Comparison of ENCODE assay signal across 14 mouse cellular contexts in the genomic region with DNA sequence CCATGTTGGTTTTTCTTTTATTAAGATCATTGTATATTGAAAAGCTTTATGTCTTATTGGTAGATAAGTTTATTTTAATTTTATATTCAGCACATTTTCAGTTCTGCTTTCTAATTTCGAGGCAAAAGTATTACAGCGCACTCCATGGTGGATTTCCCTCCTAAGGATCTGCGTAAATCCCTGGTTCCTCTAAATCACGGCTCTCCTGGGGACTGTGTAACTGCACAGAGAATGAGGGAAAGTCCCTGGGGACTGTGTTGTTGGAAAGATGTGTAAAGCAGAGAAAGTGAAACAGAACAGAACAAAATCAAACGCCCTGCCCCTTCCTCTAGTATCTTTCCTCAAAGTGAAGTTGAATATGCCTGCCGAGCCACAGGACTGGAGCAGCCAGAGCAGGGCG. TPM values are rescaled to one million over a fixed set of nuclear protein-coding genes. Genes with fewer than 3 reads are reported as not detected.
DNase-seq lines count a peak whose midpoint lies in the region; ATAC-seq lines count a peak whose summit lies in the region.
"Had no signal": no experiment of that assay in that cellular context is flagged by ENCODE, and none has a peak within 500 bp of the region (broad histone marks: within the 10 kb centered on the region; RNA-seq: fewer than 3 reads in every experiment).

No protein-coding gene starts in this region.

- H3K4me1 ChIP-seq in hindbrain, embryonic 13.5 days (replicated peaks) = peaks cover 22% of the 10 kb centered on the region; the same call in 1 of the 2 replicates
- H3K4me1 ChIP-seq in hindbrain, embryonic 12.5 days = peaks cover 5% of the 10 kb centered on the region; the same call in 1 of the 2 replicates

- no peaks in the 10 kb centered on the region for H3K9me3 ChIP-seq in hindbrain, embryonic 13.5 days
- H3K9me3 ChIP-seq in hindbrain, embryonic 12.5 days (replicated peaks) = no peaks in the 10 kb centered on the region
- H3K9me3 ChIP-seq: embryonic facial prominence, embryonic 13.5 days; limb, embryonic 12.5 days had no signal

- H3K4me2 ChIP-seq in hindbrain, embryonic 13.5 days = no peak overlapping the region
- H3K4me2 ChIP-seq in hindbrain, embryonic 12.5 days (replicated peaks) = no peak overlapping the region
- H3K4me2 ChIP-seq: embryonic facial prominence, embryonic 13.5 days; limb, embryonic 12.5 days had no signal

- WGBS in hindbrain, embryonic 13.5 days = 78% methylated on average over 7 of the region's 7 CpGs
- 82% methylated on average over 7 of the region's 7 CpGs for WGBS in hindbrain, embryonic 12.5 days

- H3K4me3 ChIP-seq in hindbrain, embryonic 13.5 days = no peak overlapping the region
- no peak overlapping the region for H3K4me3 ChIP-seq in hindbrain, embryonic 12.5 days
- H3K4me3 ChIP-seq: embryonic facial prominence, embryonic 13.5 days; limb, embryonic 12.5 days had no signal

- DNase-seq in spleen, postnatal 36 days (ENCODE audit: low spot score in 2 of 2) = peak; percentile 35 to 45
- DNase-seq in spleen, postnatal 10 days (ENCODE audit: low spot score in 2 of 2) = no peak
- DNase-seq in splenic B cell, adult 2 months (ENCODE audit: low read depth, low spot score) = peak; percentile 63
- no peak for DNase-seq in lung, postnatal 25 days (ENCODE audit: low spot score)
- DNase-seq in cerebellum, postnatal 4 days (ENCODE audit: low spot score in 2 of 2) = no peak
- DNase-seq: kidney, postnatal 10 days; layer of hippocampus, postnatal 36 days; lung, adult 2 months; thymus, adult 18-20 months had no signal

- no peak overlapping the region for H3K27ac ChIP-seq in hindbrain, embryonic 13.5 days
- H3K27ac ChIP-seq in hindbrain, embryonic 12.5 days = no peak overlapping the region
- H3K27ac ChIP-seq: embryonic facial prominence, embryonic 13.5 days had no signal

- H3K27me3 ChIP-seq in hindbrain, embryonic 13.5 days = no peaks in the 10 kb centered on the region
- H3K27me3 ChIP-seq in hindbrain, embryonic 12.5 days = no peaks in the 10 kb centered on the region
- H3K27me3 ChIP-seq in splenic B cell, adult 2 months (ENCODE audit: control insufficient read depth, insufficient read depth, low read length, poor library complexity, severe bottlenecking) = no peaks in the 10 kb centered on the region
- H3K27me3 ChIP-seq: embryonic facial prominence, embryonic 13.5 days; limb, embryonic 12.5 days had no signal

- ATAC-seq in hindbrain, embryonic 13.5 days (ENCODE audit: low FRiP score) = no peak
- ATAC-seq in hindbrain, embryonic 12.5 days (ENCODE audit: low FRiP score) = no peak
- ATAC-seq in common myeloid progenitor, adult 5-6 weeks (replicated peaks; ENCODE audit: low read depth, poor library complexity, severe bottlenecking) = peak; percentile 16; the same call in 1 of the 2 replicates

- peak overlapping the region; percentile 24; the same call in 1 of the 2 replicates for H3K9ac ChIP-seq in hindbrain, embryonic 13.5 days
- no peak overlapping the region for H3K9ac ChIP-seq in hindbrain, embryonic 12.5 days
- H3K9ac ChIP-seq: embryonic facial prominence, embryonic 13.5 days; limb, embryonic 12.5 days had no signal

- H3K36me3 ChIP-seq in hindbrain, embryonic 13.5 days = no peaks in the 10 kb centered on the region; the same call in 1 of the 2 replicates
- H3K36me3 ChIP-seq in hindbrain, embryonic 12.5 days = no peaks in the 10 kb centered on the region
- peaks cover 6% of the 10 kb centered on the region; the same call in 1 of the 2 replicates for H3K36me3 ChIP-seq in splenic B cell, adult 2 months (ENCODE audit: control insufficient read depth, insufficient read depth, low read length, poor library complexity, severe bottlenecking)

RNA-seq across cellular contexts. Expression of gene Dleu7, which starts 54.3 kb away (rescaled TPM):
- 6.0 and 7.0 TPM in 2 replicates for polyA plus RNA-seq in hindbrain, embryonic 13.5 days (2015; fragmentation: Nextera tagmentation; extraction: Ambion mirVana)
- 1.6 and 2.5 TPM in 2 replicates for polyA plus RNA-seq in hindbrain, embryonic 12.5 days (2016; fragmentation: Nextera tagmentation; extraction: Ambion mirVana)
- total RNA-seq in common myeloid progenitor, adult 5-6 weeks (2017) = 3.2 and 5.2 TPM in 2 replicates
- polyA plus RNA-seq: lung, adult 2 months had no signal

RNA-seq across cellular contexts. Expression of gene Rnaseh2b, which starts 54.7 kb away (rescaled TPM):
- polyA plus RNA-seq in hindbrain, embryonic 13.5 days (2015; fragmentation: Nextera tagmentation; extraction: Ambion mirVana) = 31.7 and 37.0 TPM in 2 replicates
- 37.4 and 43.9 TPM in 2 replicates for polyA plus RNA-seq in hindbrain, embryonic 12.5 days (2016; fragmentation: Nextera tagmentation; extraction: Ambion mirVana)
- 70.7 and 72.6 TPM in 2 replicates for total RNA-seq in common myeloid progenitor, adult 5-6 weeks (2017)

Comparison
In these comparisons a context has a peak if more than half of its experiments do, and no peak if none do; other contexts are left out.
1. DNase-seq: peak in spleen, postnatal 36 days (2 of 2) and splenic B cell, adult 2 months (single experiment); none in spleen, postnatal 10 days (0 of 2), lung, postnatal 25 days (single experiment) and cerebellum, postnatal 4 days (0 of 2).